Mouse (Mus musculus): Measurements from ENCODE around the gene Capns1. TPM values are rescaled to one million over a fixed set of nuclear protein-coding genes. Genes with fewer than 3 reads are reported as not detected.
A peak's percentile ranks its signal among the peaks of the same experiment; 100 is the strongest.

Capns1 gene
- polyA plus RNA-seq, 1 experiment from 2014 or later, result 94.5 TPM

- H3K9me3 ChIP-seq (ENCODE audit: control insufficient read depth, low read length), result no peaks in the 10 kb centered on the region
- ATAC-seq (ENCODE audit: low FRiP score, low TSS enrichment), result no peak
- peaks cover 8% of the 10 kb centered on the region for H3K36me3 ChIP-seq (ENCODE audit: control insufficient read depth, insufficient read depth, low read length)
- no peak overlapping the region for H3K4me2 ChIP-seq (replicated peaks; ENCODE audit: low read depth)
- H3K27ac ChIP-seq (replicated peaks), result no peak overlapping the region
- H3K27me3 ChIP-seq (ENCODE audit: control insufficient read depth, insufficient read depth, low read length), result no peaks in the 10 kb centered on the region
- no peak overlapping the region for H3K4me3 ChIP-seq (ENCODE audit: low read depth, low read length)
- DNase-seq (ENCODE audit: low spot score), result no peak
- no peaks in the 10 kb centered on the region for H3K4me1 ChIP-seq (replicated peaks; ENCODE audit: control insufficient read depth, insufficient read depth)
- WGBS, result 81% methylated on average over 11 of the region's 11 CpGs
- H3K9ac ChIP-seq (ENCODE audit: low read length), result no peak overlapping the region
- TF ChIP-seq EP300 (optimal IDR thresholded peaks at IDR 0.05) (no peak), CTCF (IDR thresholded peaks at IDR 0.05; ENCODE audit: low read depth) (no peak)
These were observed 20.4 kb downstream of the Capns1 start for GRCm38 (mm10) chr7:30178256-30178655.

GRCm38 (mm10) chr7:30176474-30176873 is 22.1 kb downstream of the Capns1 start:
- Histone ChIP-seq H3K9me3 (ENCODE audit: control insufficient read depth, low read length) (no peaks in the 10 kb centered on the region), H3K4me1 (replicated peaks; ENCODE audit: control insufficient read depth, insufficient read depth) (no peaks in the 10 kb centered on the region), H3K4me2 (replicated peaks; ENCODE audit: low read depth) (no peak overlapping the region), H3K27me3 (ENCODE audit: control insufficient read depth, insufficient read depth, low read length) (no peaks in the 10 kb centered on the region), H3K27ac (replicated peaks) (no peak overlapping the region), H3K4me3 (ENCODE audit: low read depth, low read length) (no peak overlapping the region), H3K9ac (ENCODE audit: low read length) (no peak overlapping the region; the same call in 1 of the 2 replicates), H3K36me3 (ENCODE audit: control insufficient read depth, insufficient read depth, low read length) (peaks cover 8% of the 10 kb centered on the region)
- 83% methylated on average over 12 of the region's 12 CpGs for WGBS
- TF ChIP-seq CTCF (IDR thresholded peaks at IDR 0.05; ENCODE audit: low read depth) (no peak), EP300 (optimal IDR thresholded peaks at IDR 0.05) (no peak)
- DNase-seq (ENCODE audit: low spot score) (no peak), ATAC-seq (ENCODE audit: low FRiP score, low TSS enrichment) (no peak)

- Histone ChIP-seq H3K36me3 (ENCODE audit: control insufficient read depth, insufficient read depth, low read length) (no peaks in the 10 kb centered on the region), H3K27ac (replicated peaks) (peak overlapping the region; percentile 88; the same call in 1 of the 2 replicates), H3K9me3 (ENCODE audit: control insufficient read depth, low read length) (no peaks in the 10 kb centered on the region), H3K4me2 (replicated peaks; ENCODE audit: low read depth) (peak overlapping the region; percentile 72), H3K9ac (ENCODE audit: low read length) (peak overlapping the region; percentile 82), H3K27me3 (ENCODE audit: control insufficient read depth, insufficient read depth, low read length) (no peaks in the 10 kb centered on the region), H3K4me1 (replicated peaks; ENCODE audit: control insufficient read depth, insufficient read depth) (no peaks in the 10 kb centered on the region), H3K4me3 (ENCODE audit: low read depth, low read length) (peak overlapping the region; percentile 74)
- ATAC-seq (ENCODE audit: low FRiP score, low TSS enrichment) (peak; percentile 52), DNase-seq (ENCODE audit: low spot score) (no peak)
- TF ChIP-seq CTCF (IDR thresholded peaks at IDR 0.05; ENCODE audit: low read depth), result no peak
- TF ChIP-seq EP300 (optimal IDR thresholded peaks at IDR 0.05), result no peak
- 18% methylated on average over 11 of the region's 11 CpGs for WGBS
These were observed 28.2 kb downstream of the Capns1 start for GRCm38 (mm10) chr7:30170283-30170951.

GRCm38 (mm10) chr7:30169583-30170282 is 28.9 kb downstream of the Capns1 start, which contains the start of gene Zfp146:
Gene Zfp146, minus strand, starts transcription at chr7:30169750.
- Histone ChIP-seq H3K27me3 (ENCODE audit: control insufficient read depth, insufficient read depth, low read length) (no peaks in the 10 kb centered on the region), H3K4me3 (ENCODE audit: low read depth, low read length) (peak within 1 kb of the TSS; percentile 74), H3K9me3 (ENCODE audit: control insufficient read depth, low read length) (peaks cover 3% of the 10 kb centered on the region; the same call in 1 of the 2 replicates), H3K4me1 (replicated peaks; ENCODE audit: control insufficient read depth, insufficient read depth) (no peaks in the 10 kb centered on the region), H3K9ac (ENCODE audit: low read length) (peak within 1 kb of the TSS; percentile 82), H3K4me2 (replicated peaks; ENCODE audit: low read depth) (peak within 1 kb of the TSS; percentile 72), H3K36me3 (ENCODE audit: control insufficient read depth, insufficient read depth, low read length) (0 out of 2 replicates have a peak, but pooled peaks cover 3% of the 10 kb centered on the region), H3K27ac (replicated peaks) (peak within 1 kb of the TSS; percentile 88)
- peak; percentile 97 for ATAC-seq (ENCODE audit: low FRiP score, low TSS enrichment)
- WGBS, result under 1% methylated on average over 36 of the region's 36 CpGs
- TF ChIP-seq EP300 (optimal IDR thresholded peaks at IDR 0.05) (no peak), CTCF (IDR thresholded peaks at IDR 0.05; ENCODE audit: low read depth) (no peak)
- DNase-seq (ENCODE audit: low spot score), result peak; percentile 89

GRCm38 (mm10) chr7:30168914-30169582 is 29.6 kb downstream of the Capns1 start:
- H3K36me3 ChIP-seq (ENCODE audit: control insufficient read depth, insufficient read depth, low read length), result 0 out of 2 replicates have a peak, but pooled peaks cover 3% of the 10 kb centered on the region
- H3K9me3 ChIP-seq (ENCODE audit: control insufficient read depth, low read length), result peaks cover 3% of the 10 kb centered on the region; the same call in 1 of the 2 replicates
- 1% methylated on average over 21 of the region's 21 CpGs for WGBS
- no peak for TF ChIP-seq EP300 (optimal IDR thresholded peaks at IDR 0.05)
- no peak for TF ChIP-seq CTCF (IDR thresholded peaks at IDR 0.05; ENCODE audit: low read depth)
- H3K4me3 ChIP-seq (ENCODE audit: low read depth, low read length), result peak overlapping the region; percentile 74
- ATAC-seq (ENCODE audit: low FRiP score, low TSS enrichment) (no peak; the same call in 1 of the 2 replicates), DNase-seq (ENCODE audit: low spot score) (no peak)
- peak overlapping the region; percentile 88 for H3K27ac ChIP-seq (replicated peaks)
- H3K4me1 ChIP-seq (replicated peaks; ENCODE audit: control insufficient read depth, insufficient read depth), result no peaks in the 10 kb centered on the region
- H3K27me3 ChIP-seq (ENCODE audit: control insufficient read depth, insufficient read depth, low read length), result no peaks in the 10 kb centered on the region
- H3K9ac ChIP-seq (ENCODE audit: low read length), result peak overlapping the region; percentile 82
- H3K4me2 ChIP-seq (replicated peaks; ENCODE audit: low read depth), result peak overlapping the region; percentile 72

Measured in stomach, postnatal 0 days (tissue).